Mouse (Mus musculus) central nervous system, embryonic 11.5 days (tissue): ENCODE results near the gene Dcbld2. TPM values are rescaled to one million over a fixed set of nuclear protein-coding genes. Genes with fewer than 3 reads are reported as not detected.

ENCODE experiments used
- polyA plus RNA-seq: library from polyadenylated mRNA; depleted of rRNA; stranded (reverse); fragments of >200 nt; gene quantifications from 2 replicates; pipeline ENCODE4 v1.2.3, GENCODE M21; 2012; rRNA removed

Dcbld2 gene
- 36.5 and 39.2 TPM in 2 replicates for polyA plus RNA-seq

GRCm38 (mm10) chr16:58408062-58408486 is at the start of gene Dcbld2:
Gene Dcbld2, plus strand, starts transcription at chr16:58408443.

Other genes with a start within 250 kb of the Dcbld2 start
- 5.0 and 10.9 TPM in 2 replicates for gene St3gal6, start 115.8 kb downstream of the Dcbld2 start, polyA plus RNA-seq
- not detected in 2 replicates for gene Gm813, start 208.5 kb downstream of the Dcbld2 start, polyA plus RNA-seq
- not detected in 2 replicates for gene E330017A01Rik, start 230.3 kb downstream of the Dcbld2 start, polyA plus RNA-seq